Mouse (Mus musculus): ENCODE data around the gene Rae1. TPM values are rescaled to one million over a fixed set of nuclear protein-coding genes. Genes with fewer than 3 reads are reported as not detected.

The Rae1 gene
- polyA plus RNA-seq, 1 experiment from 2014 or later: 115 TPM

DNA sequence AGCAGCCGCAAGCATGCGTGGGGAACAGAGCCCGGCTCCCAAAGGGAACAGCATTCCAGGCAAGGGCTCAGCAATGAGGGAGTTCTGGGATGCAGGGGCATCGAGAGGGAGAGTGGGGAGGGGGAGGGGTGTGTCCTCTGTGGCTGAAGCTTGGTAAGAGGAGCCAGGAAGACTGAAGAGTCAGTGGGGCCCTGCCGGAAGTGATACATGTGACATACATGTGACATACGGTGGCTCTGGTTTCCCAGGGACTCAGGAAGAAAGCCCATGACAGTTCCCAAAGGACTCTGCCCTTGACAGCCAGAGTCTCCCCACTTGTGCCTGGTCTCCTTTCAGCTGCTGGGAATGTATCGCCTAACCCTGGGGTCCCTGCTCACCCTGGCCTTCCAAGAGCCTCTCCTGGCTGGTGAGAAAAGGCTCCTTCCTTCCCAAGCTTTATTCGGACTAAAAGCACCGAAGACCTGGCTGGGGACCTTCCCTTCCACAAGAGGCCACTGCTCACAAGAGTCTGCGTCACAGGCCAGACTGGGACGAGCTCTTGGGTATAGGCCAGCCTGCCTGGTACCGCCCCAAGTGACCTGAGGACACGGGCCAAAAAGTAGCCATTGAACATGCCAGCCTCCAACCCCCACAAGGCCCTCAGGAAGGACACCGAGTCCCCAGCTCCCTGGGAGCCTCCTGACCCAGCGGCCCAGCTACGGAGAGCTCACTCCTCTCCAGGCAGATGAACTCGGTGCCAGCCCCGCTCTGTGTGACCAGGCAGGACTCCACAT, 44.5 kb downstream of the Rae1 start:
- 82% methylated on average over 18 of the region's 18 CpGs for WGBS
- H3K27me3 ChIP-seq (ENCODE audit: control insufficient read depth, insufficient read depth, low read depth, low read length): no peaks in the 10 kb centered on the region
- H3K9me3 ChIP-seq (replicated peaks; ENCODE audit: control insufficient read depth, low read length, poor library complexity, severe bottlenecking): no peaks in the 10 kb centered on the region
- H3K9ac ChIP-seq (ENCODE audit: low read depth, low read length): no peak overlapping the region
- no peak for ATAC-seq
- H3K4me3 ChIP-seq (ENCODE audit: low read depth, low read length): no peak overlapping the region
- no peak overlapping the region for H3K27ac ChIP-seq (ENCODE audit: low read length)
- H3K4me2 ChIP-seq (ENCODE audit: low read length): no peak overlapping the region
- no peaks in the 10 kb centered on the region for H3K4me1 ChIP-seq (ENCODE audit: control insufficient read depth, insufficient read depth, low read length)
- no peaks in the 10 kb centered on the region for H3K36me3 ChIP-seq (ENCODE audit: control insufficient read depth, insufficient read depth, low read length)

DNA sequence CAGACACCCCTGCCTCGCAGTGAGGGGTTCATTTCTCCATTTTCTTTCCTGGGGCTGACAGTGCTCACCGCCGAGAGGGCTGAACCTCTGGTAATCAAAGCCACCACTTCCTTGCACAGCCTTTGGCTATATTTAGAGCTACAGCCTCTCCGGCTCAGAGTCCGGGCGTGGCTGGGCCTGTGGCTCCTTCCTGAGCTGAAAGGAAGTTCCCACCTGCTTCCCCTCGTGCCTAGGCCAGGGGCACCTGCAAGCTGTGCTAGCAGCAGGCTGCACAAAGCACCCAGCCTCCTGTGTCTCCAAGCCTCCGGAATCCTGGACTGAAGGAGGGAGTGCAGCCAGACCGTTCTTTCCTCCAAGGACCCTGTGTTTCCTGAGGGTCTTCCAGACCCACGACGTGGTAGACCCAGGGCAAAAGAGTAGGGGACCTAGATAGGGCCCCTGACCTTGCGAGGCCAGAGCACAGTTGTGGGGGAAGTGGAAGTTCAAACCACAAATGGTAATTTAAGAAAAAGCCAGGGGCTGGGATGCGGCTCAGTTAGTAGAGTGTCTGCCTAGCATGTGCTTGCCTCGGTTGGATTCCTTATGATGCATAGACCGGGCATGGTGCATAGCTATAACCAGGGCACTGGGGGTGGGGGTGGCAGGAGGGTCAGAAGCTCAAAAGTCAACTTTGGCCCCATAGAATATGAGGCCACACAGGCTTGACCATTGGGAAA, 46.8 kb downstream of the Rae1 start:
- ATAC-seq: no peak
- H3K4me3 ChIP-seq (ENCODE audit: low read depth, low read length): no peak overlapping the region
- WGBS: 77% methylated on average over 15 of the region's 15 CpGs
- no peaks in the 10 kb centered on the region for H3K36me3 ChIP-seq (ENCODE audit: control insufficient read depth, insufficient read depth, low read length)
- H3K9ac ChIP-seq (ENCODE audit: low read depth, low read length): no peak overlapping the region
- no peaks in the 10 kb centered on the region for H3K27me3 ChIP-seq (ENCODE audit: control insufficient read depth, insufficient read depth, low read depth, low read length)
- H3K4me2 ChIP-seq (ENCODE audit: low read length): no peak overlapping the region
- no peaks in the 10 kb centered on the region for H3K4me1 ChIP-seq (ENCODE audit: control insufficient read depth, insufficient read depth, low read length)
- no peaks in the 10 kb centered on the region for H3K9me3 ChIP-seq (replicated peaks; ENCODE audit: control insufficient read depth, low read length, poor library complexity, severe bottlenecking)
- no peak overlapping the region for H3K27ac ChIP-seq (ENCODE audit: low read length)

DNA sequence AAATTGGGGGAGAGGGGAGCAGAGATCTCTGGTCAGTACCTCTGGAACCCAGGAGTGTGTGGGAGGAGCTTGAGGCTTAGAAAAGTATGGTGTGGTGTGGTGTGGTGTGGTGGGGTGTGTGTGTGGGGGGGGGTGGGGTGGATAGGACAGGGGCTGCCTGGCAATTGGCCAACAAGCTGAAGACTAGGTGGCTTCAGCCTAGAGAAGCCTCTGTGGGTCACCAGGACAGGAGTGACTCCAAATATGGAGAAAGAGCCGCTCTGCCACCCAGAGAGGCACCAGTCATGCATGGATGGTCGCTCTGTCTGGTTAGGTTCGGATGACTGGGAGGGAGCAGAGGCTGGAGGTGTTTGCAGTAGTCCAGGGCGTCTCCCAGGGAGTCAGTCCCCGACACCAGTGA, 47.6 kb downstream of the Rae1 start:
- no peaks in the 10 kb centered on the region for H3K36me3 ChIP-seq (ENCODE audit: control insufficient read depth, insufficient read depth, low read length)
- whole genome bisulfite sequencing: 42% methylated on average over 5 of the region's 5 CpGs
- no peaks in the 10 kb centered on the region for H3K4me1 ChIP-seq (ENCODE audit: control insufficient read depth, insufficient read depth, low read length)
- H3K9me3 ChIP-seq (replicated peaks; ENCODE audit: control insufficient read depth, low read length, poor library complexity, severe bottlenecking): no peaks in the 10 kb centered on the region
- H3K27ac ChIP-seq (ENCODE audit: low read length): no peak overlapping the region
- no peak for ATAC-seq
- H3K9ac ChIP-seq (ENCODE audit: low read depth, low read length): 0 out of 2 replicates have a peak overlapping the region, but pooled peaks have one; percentile 6
- no peak overlapping the region for H3K4me2 ChIP-seq (ENCODE audit: low read length)
- no peak overlapping the region for H3K4me3 ChIP-seq (ENCODE audit: low read depth, low read length)
- no peaks in the 10 kb centered on the region for H3K27me3 ChIP-seq (ENCODE audit: control insufficient read depth, insufficient read depth, low read depth, low read length)

DNA sequence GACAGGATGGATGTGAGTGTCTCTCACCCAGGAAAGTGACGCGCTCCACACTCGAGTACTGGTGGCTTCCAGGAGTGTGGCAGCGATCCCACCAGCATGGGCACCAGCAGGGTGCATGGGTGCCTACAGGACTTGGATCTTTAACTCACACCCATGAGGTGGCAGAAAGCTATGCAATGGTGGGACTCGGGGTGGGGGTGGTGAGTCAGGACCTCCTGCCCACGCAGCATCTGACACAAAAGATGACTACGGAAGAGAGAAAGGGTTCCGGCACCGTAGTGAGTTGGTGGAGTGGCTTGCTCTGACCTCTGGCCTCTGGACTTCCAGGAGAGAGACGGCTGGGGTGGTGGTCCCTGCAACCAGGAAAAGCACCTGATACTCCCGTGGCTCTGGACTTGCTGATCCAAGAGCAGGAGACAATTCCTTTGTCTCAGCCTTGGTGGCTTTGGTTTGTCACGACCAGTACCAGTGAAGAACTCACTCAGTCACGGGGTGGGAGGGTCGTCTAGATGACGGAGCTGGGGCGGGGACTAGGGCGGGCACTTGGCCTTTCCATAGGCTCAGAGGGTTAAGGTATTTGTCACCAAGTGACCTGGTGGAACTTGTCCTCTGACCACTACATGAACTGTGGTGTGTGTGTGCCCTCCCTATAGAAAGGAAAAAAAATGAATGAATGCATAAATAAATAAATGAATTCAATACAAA, 48.3 kb downstream of the Rae1 start:
- no peak for ATAC-seq
- H3K4me1 ChIP-seq (ENCODE audit: control insufficient read depth, insufficient read depth, low read length): no peaks in the 10 kb centered on the region
- H3K4me3 ChIP-seq (ENCODE audit: low read depth, low read length): no peak overlapping the region
- 58% methylated on average over 17 of the region's 17 CpGs for WGBS
- H3K4me2 ChIP-seq (ENCODE audit: low read length): no peak overlapping the region
- H3K9ac ChIP-seq (ENCODE audit: low read depth, low read length): no peak overlapping the region
- no peaks in the 10 kb centered on the region for H3K27me3 ChIP-seq (ENCODE audit: control insufficient read depth, insufficient read depth, low read depth, low read length)
- H3K27ac ChIP-seq (ENCODE audit: low read length): no peak overlapping the region
- H3K36me3 ChIP-seq (ENCODE audit: control insufficient read depth, insufficient read depth, low read length): no peaks in the 10 kb centered on the region
- H3K9me3 ChIP-seq (replicated peaks; ENCODE audit: control insufficient read depth, low read length, poor library complexity, severe bottlenecking): no peaks in the 10 kb centered on the region

DNA sequence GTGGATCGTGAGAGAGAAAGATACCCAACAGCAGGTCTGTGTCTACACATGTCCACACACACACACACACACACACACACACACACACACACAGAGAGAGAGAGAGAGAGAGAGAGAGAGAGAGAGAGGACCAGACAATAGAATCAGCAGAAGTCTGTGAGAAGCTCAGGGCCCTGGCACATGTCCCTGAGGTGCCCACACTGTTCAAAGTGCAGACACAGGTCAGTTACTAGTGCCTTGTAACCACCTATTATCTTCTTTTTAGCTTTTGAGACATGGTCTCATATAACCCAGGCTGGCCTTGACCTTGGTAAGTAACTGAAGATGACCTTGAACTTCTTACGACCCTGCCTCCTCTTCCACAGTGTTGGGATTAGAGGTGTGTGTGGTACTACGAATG, 49.3 kb downstream of the Rae1 start:
- H3K9me3 ChIP-seq (replicated peaks; ENCODE audit: control insufficient read depth, low read length, poor library complexity, severe bottlenecking): no peaks in the 10 kb centered on the region
- H3K4me2 ChIP-seq (ENCODE audit: low read length): no peak overlapping the region
- H3K27ac ChIP-seq (ENCODE audit: low read length): no peak overlapping the region
- H3K27me3 ChIP-seq (ENCODE audit: control insufficient read depth, insufficient read depth, low read depth, low read length): no peaks in the 10 kb centered on the region
- no peaks in the 10 kb centered on the region for H3K4me1 ChIP-seq (ENCODE audit: control insufficient read depth, insufficient read depth, low read length)
- no peak for ATAC-seq
- no peak overlapping the region for H3K9ac ChIP-seq (ENCODE audit: low read depth, low read length)
- no peaks in the 10 kb centered on the region for H3K36me3 ChIP-seq (ENCODE audit: control insufficient read depth, insufficient read depth, low read length)
- 85% methylated on average over 3 of the region's 3 CpGs for WGBS
- H3K4me3 ChIP-seq (ENCODE audit: low read depth, low read length): no peak overlapping the region

DNA sequence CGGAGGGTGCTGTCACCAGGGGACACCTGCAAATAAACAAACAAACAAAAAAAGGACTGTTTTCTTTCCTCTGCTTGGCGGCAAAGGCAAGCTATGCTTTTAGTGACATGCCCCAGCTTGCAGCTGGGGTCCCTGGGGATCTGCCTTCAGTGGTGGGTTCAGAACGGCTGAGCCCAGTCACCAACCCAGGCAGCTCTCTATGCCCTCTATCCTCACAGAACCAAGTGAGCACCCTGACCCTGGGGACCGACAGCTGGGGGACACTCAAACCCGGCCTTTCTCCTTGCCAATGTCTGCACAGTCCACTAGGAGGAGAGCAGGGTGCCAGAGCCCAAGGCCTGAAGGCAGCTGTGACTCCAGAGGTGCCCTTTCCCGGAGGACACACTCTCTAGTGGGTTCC, 49.9 kb downstream of the Rae1 start:
- no peak overlapping the region for H3K27ac ChIP-seq (ENCODE audit: low read length)
- no peaks in the 10 kb centered on the region for H3K4me1 ChIP-seq (ENCODE audit: control insufficient read depth, insufficient read depth, low read length)
- no peak overlapping the region for H3K4me2 ChIP-seq (ENCODE audit: low read length)
- 44% methylated on average over 6 of the region's 6 CpGs for WGBS
- H3K4me3 ChIP-seq (ENCODE audit: low read depth, low read length): no peak overlapping the region
- no peaks in the 10 kb centered on the region for H3K36me3 ChIP-seq (ENCODE audit: control insufficient read depth, insufficient read depth, low read length)
- H3K27me3 ChIP-seq (ENCODE audit: control insufficient read depth, insufficient read depth, low read depth, low read length): no peaks in the 10 kb centered on the region
- no peak for ATAC-seq
- H3K9me3 ChIP-seq (replicated peaks; ENCODE audit: control insufficient read depth, low read length, poor library complexity, severe bottlenecking): no peaks in the 10 kb centered on the region
- no peak overlapping the region for H3K9ac ChIP-seq (ENCODE audit: low read depth, low read length)

DNA sequence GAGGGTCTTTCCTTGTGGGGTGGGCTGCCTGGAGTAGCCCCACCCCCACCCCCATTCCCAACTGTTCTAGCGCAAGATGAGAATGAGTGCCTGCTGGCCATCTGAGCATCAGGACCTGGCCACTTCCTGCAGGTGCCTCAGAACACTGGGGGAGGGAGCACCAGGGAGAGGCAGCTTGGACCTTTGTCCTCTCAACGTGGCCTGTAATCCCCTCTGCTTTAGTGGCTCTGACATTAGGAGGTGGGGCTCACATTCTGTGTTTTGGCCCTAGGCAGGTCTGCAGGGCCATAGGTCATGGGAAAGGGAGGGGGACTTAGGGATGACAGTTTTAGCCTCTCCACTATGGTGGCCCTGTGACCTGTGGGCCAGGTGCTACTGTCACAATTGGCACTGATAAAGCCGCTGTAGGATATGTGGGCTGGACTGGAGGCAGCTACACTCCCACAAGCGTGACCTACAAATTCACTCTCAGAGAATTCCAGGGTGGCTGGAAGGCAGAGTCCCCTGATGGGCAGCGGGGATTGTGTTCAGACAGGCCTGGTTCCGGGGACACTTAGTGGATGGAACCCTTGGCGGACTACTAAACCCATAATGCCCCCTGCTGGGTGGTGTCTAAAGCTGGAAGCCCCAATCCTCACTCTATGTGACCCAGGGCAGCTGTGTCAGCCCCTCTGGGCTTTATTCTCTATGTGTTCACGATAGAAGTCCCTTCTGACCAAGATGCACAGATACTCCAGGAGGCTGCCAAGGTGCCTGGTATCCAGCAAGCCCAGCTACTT, 50.9 kb downstream of the Rae1 start:
- ATAC-seq: no peak
- no peaks in the 10 kb centered on the region for H3K4me1 ChIP-seq (ENCODE audit: control insufficient read depth, insufficient read depth, low read length)
- H3K9me3 ChIP-seq (replicated peaks; ENCODE audit: control insufficient read depth, low read length, poor library complexity, severe bottlenecking): no peaks in the 10 kb centered on the region
- H3K4me2 ChIP-seq (ENCODE audit: low read length): no peak overlapping the region
- no peak overlapping the region for H3K9ac ChIP-seq (ENCODE audit: low read depth, low read length)
- H3K27ac ChIP-seq (ENCODE audit: low read length): no peak overlapping the region
- no peak overlapping the region for H3K4me3 ChIP-seq (ENCODE audit: low read depth, low read length)
- 32% methylated on average over 8 of the region's 8 CpGs for WGBS
- no peaks in the 10 kb centered on the region for H3K36me3 ChIP-seq (ENCODE audit: control insufficient read depth, insufficient read depth, low read length)
- no peaks in the 10 kb centered on the region for H3K27me3 ChIP-seq (ENCODE audit: control insufficient read depth, insufficient read depth, low read depth, low read length)

DNA sequence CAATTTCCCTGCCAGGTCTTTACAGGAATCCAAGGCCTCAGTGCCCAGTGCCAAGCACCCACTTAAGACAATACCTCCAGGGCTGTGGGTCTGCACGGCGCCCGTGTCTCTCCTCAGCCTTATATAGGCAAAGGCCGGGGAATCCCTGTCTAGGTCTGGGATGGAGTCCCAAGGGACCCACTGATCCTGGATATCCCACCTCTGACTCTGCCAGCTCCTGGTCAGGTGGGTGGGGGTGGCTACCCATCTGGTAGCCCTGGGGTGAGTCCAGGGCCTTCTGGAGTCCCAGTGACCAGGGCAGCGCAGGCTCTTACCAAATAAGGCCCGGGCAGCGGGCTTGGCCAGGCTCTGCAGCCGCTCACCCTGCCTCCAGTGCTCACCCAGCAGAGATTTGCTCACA, 53.0 kb downstream of the Rae1 start:
- Histone ChIP-seq H3K27ac (ENCODE audit: low read length) (no peak overlapping the region), H3K4me2 (ENCODE audit: low read length) (no peak overlapping the region), H3K27me3 (ENCODE audit: control insufficient read depth, insufficient read depth, low read depth, low read length) (no peaks in the 10 kb centered on the region), H3K9me3 (replicated peaks; ENCODE audit: control insufficient read depth, low read length, poor library complexity, severe bottlenecking) (no peaks in the 10 kb centered on the region), H3K4me3 (ENCODE audit: low read depth, low read length) (no peak overlapping the region), H3K4me1 (ENCODE audit: control insufficient read depth, insufficient read depth, low read length) (no peaks in the 10 kb centered on the region), H3K36me3 (ENCODE audit: control insufficient read depth, insufficient read depth, low read length) (no peaks in the 10 kb centered on the region), H3K9ac (ENCODE audit: low read depth, low read length) (no peak overlapping the region)
- WGBS: 91% methylated on average over 8 of the region's 8 CpGs
- ATAC-seq: no peak

Data from midbrain, embryonic 16.5 days (tissue).